Mouse (Mus musculus) neural tube, embryonic 10.5 days (tissue): ENCODE results near the gene Rpusd3.

Experiments used
- DNase-seq: peaks from one replicate; pipeline ENCODE4 v3.0.0-alpha.2; 2017; ENCODE audit warnings: low spot score; ENCODE audit errors: extremely low spot score

Rpusd3 gene

DNA sequence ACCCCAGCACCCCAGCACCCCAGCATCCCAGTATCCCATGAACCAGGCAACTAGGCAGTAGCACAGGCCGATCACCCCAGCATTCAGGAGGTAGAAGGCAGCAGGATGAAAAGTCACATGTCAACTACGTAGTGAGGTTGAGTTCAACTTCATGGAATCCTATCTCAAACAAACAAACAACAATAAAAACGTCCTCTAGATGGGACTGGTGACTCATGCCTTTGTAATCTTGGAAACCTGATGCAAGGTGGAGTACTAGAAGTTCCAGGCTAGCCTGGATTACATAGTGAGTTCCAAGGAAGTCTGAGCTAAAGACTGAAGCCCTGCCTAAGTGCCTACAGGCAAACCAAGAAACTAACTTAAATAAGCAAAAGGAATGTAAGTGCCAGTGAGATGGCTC is 11.7 kb upstream of the Rpusd3 start:
- no peak for DNase-seq

DNA sequence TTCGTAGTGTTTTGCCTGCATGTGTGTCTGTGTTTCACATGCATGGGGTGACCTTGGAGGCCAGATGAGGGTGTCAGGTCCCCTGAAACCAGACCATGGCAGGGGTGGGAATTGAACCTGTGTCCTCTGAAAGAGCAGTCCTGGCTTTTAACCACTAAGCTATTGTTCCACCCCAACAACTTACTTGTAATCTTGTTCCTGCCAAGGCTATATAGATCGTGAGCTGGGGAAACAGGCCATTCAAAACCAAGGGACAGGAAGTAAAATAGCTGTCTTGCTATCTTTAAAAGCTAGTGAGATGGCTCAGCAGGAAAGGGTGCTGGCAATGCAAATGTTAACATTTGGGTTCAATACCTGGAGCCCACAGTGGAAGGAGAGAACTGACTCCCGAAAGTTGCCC is 10.8 kb upstream of the Rpusd3 start:
- no peak for DNase-seq

DNA sequence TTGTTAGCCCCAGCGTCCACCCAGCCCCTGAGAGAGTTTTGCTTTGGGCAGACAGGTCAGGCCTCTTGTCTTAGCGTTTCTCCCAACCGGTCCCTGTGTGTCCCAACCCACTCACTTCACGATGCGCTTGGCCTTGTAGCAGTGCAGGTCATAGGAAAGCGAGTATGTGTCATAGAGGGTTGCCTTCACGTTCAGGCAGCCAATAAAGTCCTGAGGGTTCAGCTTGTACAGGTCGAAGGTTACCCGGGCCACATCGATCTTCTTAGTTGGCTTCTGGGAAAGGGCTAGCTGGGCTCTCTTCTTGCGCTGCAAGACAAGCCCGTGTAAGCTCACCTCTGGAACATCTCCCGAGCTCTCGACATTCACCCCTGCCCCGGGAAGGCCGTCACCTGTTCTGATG is 8.9 kb upstream of the Rpusd3 start:
- no peak for DNase-seq

DNA sequence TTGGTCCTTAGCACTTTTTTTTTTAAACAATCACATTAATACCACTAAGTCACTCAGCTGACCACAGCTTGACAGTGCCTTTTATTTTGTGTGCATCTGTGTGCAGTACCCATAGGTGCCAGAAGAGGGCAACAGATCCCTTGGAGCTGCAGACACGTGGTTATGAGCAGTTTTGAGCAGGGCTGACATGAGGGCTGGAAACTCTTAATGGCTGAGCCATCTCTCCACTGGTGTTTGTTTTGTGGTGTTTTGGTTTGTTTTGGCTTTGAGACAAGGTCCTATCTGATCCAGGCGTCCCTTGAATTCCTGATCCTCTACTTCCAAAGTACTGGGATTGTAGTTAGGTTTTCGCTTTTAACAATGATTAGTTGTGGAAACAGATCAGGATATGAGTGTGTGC is 8.3 kb upstream of the Rpusd3 start:
- DNase-seq = peak; percentile 47

DNA sequence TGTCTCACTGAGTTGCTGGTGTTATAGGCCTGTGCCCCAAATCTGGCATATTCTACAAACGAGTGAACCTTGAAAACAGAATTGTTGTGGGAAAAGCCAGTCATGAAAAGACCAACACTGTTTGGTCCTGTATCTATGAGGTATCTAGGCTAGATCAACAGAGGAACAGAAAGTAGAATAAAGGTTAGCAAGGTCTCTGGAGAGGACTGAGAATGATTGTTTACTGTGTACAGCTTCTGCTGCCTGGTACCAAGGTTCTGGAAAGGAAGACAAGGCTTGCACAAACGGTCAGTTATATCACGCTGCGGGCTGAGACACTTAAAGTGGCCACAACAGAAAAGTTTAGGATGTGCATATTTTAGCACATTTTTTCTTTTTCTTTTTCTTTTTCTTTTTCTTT is 7.6 kb upstream of the Rpusd3 start:
- no peak for DNase-seq

DNA sequence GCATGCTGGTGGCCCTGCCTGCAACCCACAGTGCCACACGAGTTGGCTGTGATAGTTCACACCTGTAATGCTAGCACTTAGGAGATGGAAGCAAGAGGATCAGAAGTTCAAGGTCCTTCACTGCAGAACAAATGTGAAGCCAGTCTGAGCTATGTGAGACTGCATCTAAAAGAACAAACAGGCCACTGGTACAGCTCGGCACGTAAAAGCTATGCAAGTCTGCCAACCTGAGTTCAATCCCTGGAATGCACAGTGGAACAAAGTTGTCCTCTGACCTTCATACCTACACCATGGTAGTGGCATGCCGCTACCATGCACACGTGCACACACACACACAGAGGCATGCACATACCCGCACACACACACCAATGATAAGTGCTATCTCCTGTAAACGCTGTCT is 5.0 kb upstream of the Rpusd3 start:
- DNase-seq = no peak

DNA sequence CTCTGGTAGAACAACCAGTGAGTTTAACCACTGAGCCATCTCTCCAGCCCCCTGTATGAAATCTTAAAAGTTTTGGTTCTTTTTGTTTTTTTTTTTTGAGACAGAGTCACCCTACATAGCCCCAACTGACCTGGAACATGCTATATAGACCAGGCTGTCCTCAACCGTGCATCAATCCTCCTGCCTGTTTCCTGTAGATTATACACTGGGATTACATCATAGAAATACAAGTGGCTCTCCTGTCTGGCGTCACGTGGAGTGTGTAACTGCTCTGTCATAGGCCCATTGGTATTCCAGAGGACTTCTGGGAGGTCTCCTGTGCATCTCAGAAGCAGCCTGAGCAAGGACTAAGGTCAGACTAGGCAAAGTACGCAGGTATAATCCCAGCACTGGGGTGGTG is 3.9 kb upstream of the Rpusd3 start:
- no peak for DNase-seq

DNA sequence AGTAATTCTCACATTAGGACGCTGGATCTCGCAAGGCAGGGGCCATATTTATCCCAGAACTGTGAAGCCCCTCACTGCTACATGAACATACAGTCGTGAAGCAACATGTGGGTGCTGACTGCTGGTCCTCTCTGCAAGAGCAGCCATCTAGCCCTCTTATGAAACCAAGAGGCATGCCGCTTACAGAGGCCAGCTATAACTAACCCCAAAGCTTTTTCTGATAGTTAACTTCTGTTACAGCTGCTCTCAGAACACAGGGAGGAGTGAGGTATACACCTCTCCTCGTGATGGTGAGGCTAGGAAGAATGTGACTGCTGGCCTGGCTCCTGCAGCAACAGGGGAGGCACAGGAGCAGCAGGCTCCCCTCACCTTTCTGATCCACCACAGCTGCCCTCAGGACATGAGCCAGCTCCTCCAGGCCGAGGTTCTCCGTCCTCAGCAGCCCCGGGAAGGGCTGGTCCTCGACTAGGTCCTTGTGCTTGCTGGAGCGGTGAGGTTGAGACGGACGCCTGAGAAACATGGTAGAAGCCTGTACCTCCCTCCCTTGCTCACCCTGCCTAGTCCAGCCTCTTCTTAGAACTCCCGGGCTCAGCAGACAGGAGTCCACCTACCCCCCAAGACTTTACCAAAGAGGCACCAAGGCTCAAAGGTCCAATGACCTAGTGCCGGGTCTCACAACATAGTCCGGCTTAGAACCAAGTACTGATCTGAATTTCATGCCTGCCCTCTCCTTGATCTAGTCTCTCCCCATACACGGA is 520 bp downstream of the Rpusd3 start:
- no peak for DNase-seq

DNA sequence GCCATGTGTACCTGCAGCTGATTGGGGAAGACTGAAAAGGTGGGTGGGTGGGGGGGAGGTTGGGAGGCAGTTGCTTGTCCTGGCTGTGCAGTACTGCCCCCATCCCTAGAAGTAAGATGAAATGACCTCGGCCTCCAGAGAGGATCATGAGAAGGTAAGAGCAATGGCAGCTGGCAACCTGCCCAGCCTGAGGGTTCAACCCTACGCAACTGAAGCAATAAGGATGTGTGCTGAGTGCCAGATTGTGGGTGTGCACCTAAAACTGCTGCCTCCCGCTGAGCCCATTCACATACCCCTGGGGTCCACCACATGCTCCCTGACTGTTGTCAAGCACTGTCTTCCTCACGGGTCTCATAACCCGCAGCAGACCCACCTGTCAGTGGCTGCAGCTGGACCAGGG is 2.7 kb downstream of the Rpusd3 start:
- DNase-seq = no peak

DNA sequence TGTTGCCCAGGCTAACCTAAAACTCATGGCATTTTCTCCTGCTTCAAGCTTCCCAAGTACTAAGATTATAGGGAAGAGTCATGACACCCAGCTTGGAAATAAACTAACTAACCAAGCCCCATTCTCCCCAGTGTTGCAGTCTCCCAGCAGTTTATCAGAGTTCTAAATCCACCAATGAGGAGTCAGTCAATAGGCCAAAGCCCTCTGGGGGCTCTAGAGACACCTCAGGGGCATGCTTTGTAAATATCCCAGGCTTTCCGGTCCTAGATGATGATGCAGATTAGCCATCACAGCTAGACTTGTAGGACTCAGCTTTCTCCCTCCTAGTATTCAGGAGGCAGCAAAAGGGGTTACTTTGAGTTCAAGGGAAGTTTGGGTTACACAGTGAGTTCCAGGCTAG is 9.1 kb downstream of the Rpusd3 start:
- DNase-seq = no peak

DNA sequence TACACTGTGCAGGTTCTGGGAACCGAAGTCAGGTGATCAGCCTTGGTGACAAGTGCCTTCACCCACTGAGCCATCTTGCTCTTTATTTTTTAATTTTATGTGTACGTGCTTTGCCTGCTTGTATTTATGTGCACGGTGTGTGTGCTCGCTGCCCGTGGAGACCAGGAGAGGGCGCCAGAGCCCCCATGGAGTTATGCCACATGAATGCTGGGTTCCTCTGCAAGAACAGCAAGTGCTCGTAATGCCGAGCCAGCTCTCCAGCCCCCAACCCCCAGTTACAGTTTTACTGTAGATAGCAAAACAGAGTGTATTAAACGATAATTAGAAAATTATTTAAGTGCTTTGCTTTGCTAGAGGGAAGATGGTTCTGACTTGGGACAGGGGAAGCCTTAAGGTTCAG is 12.5 kb downstream of the Rpusd3 start:
- no peak for DNase-seq

DNA sequence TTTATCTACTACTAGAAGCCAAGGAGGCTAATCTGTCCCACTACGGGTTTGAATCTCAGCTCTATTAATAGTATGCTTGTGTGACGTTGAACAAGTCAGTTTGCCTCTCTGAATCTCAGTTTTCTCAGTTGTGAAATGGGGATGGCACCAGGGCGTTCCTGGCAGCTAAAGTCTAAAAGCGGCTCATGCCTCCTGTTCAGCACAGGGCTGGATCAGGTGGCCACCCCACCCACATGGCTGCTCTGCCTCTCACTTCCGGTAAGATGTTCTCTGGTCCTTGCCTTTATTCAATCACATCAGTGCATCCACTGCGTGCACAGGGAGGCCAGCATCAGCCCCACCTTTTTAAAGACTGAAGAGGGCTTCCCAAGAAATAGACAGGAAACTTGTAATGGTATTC is 13.7 kb downstream of the Rpusd3 start:
- no peak for DNase-seq

DNA sequence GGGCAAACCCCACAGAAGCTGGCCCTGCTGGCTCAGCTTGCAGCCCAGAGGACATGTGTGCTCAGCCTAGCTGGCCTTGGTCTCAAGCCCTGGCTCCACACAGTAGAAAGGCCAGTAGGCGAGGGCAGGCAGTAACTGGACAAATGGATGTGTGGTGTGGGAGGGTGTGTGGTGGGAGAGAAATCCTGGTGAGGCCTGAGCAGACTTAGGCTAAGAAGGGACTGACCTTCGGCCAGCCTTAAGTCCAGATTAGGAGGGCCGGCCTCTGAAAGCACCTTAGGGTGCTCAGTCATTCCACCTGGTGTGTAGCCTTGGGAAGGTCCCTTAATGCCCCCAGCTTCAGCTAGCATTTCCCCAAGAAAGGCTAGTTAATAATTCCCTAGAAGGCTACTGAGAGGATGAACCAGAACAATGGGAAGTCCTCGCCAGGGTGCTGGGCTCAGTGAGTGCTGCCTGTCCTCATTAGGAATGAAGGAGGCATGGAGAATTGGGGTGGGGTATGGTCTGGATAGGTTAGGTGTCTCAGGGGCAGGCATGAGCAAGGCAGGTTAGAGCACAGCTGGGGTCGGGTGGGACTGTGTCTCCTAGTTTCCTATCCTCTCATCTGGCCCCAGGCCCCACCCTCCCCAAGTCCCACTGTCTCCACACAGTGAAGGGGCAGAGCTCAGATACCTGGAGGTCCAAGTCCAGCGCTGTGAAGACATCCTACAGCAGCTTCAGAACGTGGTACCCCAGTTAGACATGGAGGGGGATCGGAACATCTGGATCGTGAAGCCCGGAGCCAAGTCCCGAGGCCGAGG is 14.3 kb downstream of the Rpusd3 start:
- DNase-seq = no peak

DNA sequence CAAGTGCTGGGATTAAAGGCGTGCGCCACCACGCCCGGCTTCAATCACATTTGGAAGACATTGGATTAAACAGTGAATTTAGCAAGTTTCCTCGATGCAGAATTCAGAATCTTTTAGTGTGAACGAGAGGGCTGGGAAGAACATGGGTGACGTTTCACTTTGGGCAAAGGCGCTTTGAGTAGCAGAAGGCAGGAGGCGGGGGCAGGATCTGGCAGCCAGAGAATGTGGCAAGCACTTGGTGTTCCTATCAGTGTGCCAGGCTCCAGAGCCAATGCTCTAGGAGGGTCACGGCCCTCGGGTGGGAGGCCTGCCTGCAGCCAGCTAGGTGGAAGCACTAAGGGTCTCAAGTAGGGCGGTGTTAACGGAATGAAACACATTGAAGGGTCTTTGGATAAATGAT is 17.0 kb downstream of the Rpusd3 start:
- DNase-seq = no peak

DNA sequence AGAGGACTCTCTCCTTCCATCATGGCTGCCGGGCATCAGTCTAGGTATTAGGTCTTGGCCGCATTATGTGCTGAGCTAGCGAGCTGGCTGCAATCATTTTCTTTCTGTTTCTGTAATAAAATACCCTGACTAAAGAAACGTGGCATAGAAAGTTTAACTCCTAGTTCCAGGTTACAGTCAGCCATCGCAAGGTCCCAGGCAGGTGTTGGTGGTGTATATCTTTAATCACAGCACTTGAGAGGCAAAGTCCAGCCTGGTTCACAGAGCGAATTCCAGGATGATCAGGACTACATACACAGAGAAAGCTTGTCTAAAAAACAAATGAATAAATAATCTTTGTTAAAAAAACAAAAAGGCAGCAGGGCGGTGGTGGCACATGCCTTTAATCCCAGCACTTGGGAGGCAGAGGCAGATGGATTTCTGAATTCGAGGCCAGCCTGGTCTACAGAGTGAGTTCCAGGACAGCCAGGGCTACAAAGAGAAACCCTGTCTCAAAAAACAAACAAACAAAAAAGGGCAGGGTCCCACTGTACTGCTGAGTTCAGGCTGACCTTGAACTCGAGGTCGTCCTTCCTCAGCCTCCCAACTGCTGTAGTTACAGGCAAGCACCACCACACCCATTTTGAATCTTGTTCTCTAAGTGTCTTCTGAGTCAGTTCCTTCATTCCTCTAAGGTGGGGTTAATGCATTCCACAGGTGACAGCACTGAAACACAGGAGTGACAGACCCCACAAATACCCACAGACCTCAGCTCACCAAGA is 22.7 kb downstream of the Rpusd3 start:
- DNase-seq = no peak

DNA sequence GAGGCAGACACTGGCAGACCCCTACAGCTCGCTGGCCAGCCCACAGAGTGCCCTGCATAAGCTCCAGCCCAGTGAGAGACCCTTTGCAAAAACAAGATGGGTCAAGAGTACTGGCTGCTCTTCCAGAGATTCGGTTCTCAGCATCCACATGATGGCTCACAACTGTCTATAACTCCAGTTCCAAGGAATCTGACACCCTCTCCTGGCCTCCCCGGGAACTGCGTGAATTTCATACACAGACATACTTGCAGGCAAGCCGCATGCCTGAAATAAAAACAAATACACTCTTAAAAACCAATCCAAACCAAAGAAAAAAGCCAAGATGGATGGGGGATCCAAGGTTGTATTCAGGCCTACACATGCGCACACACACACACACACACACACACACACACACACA is 23.6 kb downstream of the Rpusd3 start:
- DNase-seq = no peak

DNA sequence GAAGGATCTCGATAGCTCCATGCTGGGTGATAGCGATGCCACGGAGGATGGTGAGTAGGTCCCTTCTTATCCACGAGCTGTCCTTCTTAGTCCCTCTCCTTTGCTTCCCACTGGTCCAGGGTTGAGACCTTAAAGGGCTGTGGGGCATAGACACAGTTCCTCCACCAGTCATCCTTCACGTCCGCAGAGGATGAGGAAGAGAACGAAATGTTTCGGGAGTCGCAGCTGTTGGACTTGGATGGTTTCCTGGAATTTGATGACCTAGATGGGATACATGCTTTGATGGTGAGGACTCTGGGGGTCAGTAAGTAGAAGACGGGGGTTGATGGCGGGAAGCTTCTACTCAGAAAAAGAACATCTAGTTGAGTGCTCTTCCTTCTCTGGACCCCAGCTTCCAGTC is 24.3 kb downstream of the Rpusd3 start:
- no peak for DNase-seq

DNA sequence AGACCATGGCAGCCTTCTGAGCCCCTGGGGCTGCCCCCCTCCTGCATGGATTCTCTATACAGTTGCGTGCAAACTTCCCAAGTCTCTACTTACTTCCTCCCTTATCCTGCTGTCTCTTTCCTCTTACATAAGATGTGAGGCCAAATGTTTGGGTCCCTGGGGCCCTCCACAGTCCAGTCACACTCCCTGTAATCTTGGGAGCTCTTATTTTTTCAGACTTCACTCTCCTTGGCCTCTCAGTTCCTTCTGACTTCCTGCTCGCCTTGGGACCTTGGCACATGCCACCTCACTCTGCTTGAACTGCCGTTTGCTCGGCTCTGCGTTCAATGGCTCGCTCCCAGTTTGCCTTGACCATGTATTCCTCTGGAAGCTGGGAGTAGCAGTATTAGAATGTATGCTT is 25.2 kb downstream of the Rpusd3 start:
- DNase-seq = no peak

DNA sequence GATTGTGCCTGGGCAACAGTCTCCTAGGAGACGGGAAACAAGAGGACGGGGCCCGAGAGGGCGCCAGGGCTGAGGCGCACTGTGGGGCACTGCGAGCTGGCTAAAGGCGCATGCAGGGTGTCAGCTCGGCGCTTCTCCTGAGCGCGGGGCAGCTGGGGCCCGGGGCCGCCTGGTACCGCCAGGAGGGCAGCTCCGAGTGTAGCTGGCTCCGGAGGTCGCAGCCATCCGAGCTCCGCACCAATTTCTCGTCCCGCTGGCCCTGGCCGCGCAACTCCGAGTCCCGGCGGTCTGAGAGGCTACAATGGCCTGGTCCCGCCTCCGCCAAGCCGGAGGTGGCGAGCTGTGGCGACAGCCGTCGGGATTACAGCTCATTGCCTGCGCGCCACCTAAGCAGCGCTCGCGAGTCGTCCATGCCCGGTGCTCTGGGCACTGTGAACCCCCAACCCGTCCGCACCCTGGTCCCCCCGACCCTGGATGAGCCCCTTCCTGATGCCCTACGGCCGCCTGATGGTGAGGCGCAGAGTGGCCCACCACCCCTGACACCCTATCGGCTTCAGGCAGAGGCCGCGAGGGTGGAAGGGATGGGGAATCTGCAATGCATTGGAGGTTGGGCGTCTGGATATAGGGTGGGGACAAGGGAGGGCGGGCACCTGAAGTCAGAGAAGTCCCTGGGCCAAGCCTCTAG is 26.6 kb downstream of the Rpusd3 start:
- peak; percentile 80 for DNase-seq

DNA sequence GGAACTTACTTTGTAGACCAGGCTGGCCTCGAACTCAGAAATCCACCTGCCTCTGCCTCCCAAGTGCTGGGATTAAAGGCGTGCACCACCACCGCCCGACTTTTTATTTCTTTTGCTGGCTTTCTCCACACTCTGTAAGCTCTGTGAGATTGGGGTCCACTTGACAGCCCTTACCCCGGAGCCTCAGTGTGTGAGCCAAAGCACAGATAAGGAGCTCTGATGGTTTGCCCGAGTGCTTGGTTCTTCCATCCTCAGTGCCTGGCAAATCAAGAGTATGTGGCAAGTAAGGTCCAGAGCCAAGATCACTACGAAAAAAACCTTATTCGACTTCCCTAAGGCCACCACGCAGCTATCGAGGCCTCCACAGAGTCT is 27.1 kb downstream of the Rpusd3 start:
- DNase-seq = no peak

DNA sequence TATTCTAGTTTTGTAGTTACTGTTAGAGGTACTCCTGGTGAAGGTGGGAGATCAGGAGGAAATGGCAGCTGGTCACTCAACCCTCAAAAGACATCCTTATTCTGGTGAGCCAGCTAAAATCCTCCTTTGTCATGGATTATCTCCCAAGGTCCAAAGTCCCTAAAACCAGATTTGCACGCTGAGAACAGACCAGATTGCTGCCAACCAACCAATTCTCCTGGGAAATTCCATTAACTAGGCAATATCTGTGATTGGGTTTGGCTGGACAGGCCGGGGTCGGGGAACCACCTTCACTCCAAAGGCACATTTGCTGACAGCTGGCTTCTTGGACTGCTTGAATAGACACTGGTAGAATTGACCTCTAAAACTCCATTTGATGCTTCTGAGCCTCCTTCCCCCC is 28.4 kb downstream of the Rpusd3 start:
- no peak for DNase-seq

DNA sequence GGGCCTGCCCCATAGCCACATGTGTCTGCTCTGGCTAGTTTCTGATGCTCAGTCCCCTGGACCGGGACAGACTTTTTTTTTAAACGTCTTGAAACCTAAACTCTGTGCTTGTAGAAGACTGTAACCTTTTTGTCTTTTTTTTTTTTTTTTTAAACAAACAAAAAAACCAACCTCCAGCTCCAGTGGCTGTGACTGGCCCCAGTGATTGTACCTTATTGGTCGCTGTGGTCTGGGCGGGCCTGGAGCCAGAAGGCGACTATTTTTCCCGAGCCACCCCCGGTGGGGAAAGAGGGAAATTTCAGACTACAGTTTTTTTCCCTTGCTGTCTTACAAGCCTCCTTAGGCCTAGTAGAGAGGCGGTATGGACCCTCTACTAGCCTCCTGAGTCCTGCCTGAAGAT is 30.2 kb downstream of the Rpusd3 start, which contains the start of gene Ttll3:
Gene Ttll3 (plus strand): TSS at position 301 of the 400 bp plus-strand sequence.
- no peak for DNase-seq
